24 mouse cellular contexts compared by ENCODE assay signal in genomic region chr4:130085246-130085820, GRCm38 (mm10). TPM values are rescaled to one million over a fixed set of nuclear protein-coding genes. Genes with fewer than 3 reads are reported as not detected.
DNase-seq lines count a peak whose midpoint lies in the region; ATAC-seq and TF ChIP-seq lines count a peak whose summit lies in the region.
"Had no signal": no experiment of that assay in that cellular context is flagged by ENCODE, and none has a peak within 500 bp of the region (broad histone marks: within the 10 kb centered on the region; RNA-seq: fewer than 3 reads in every experiment).

No protein-coding gene starts in this region.

- no peak overlapping the region for H3K4me2 ChIP-seq in intestine, embryonic 16.5 days (ENCODE audit: low read depth, low read length)
- H3K4me2 ChIP-seq in intestine, postnatal 0 days (replicated peaks; ENCODE audit: low read depth) = no peak overlapping the region
- H3K4me2 ChIP-seq: heart, embryonic 12.5 days; hindbrain, embryonic 14.5 days; liver, embryonic 13.5 days; lung, embryonic 15.5 days; midbrain, embryonic 15.5 days; neural tube, embryonic 13.5 days had no signal

- no peak for ATAC-seq in cerebellum, adult (ENCODE audit: insufficient number of reproducible peaks, low FRiP score, low TSS enrichment)
- no peak for ATAC-seq in intestine, embryonic 16.5 days
- no peak for ATAC-seq in intestine, postnatal 0 days
- no peak for ATAC-seq in megakaryocyte-erythroid progenitor cell, adult 5-6 weeks (replicated peaks; ENCODE audit: low FRiP score, low TSS enrichment, poor library complexity, severe bottlenecking)
- ATAC-seq: forebrain, postnatal 0 days; midbrain, embryonic 15.5 days had no signal

- 75% methylated on average over 12 of the region's 12 CpGs for WGBS in intestine, embryonic 16.5 days
- 72% methylated on average over 12 of the region's 12 CpGs for WGBS in intestine, postnatal 0 days

- no peak for TF ChIP-seq CTCF in intestine, postnatal 0 days (IDR thresholded peaks at IDR 0.05; ENCODE audit: low read depth)

- H3K4me1 ChIP-seq in intestine, embryonic 16.5 days (ENCODE audit: control insufficient read depth, insufficient read depth, low read length) = no peaks in the 10 kb centered on the region
- H3K4me1 ChIP-seq in intestine, postnatal 0 days (replicated peaks; ENCODE audit: control insufficient read depth, insufficient read depth, low read length) = no peaks in the 10 kb centered on the region
- H3K4me1 ChIP-seq: liver, embryonic 13.5 days had no signal

- no peaks in the 10 kb centered on the region for H3K9me3 ChIP-seq in intestine, embryonic 16.5 days (ENCODE audit: control insufficient read depth, low read length)
- H3K9me3 ChIP-seq in intestine, postnatal 0 days (ENCODE audit: control insufficient read depth) = no peaks in the 10 kb centered on the region
- H3K9me3 ChIP-seq: embryonic facial prominence, embryonic 10.5 days; heart, embryonic 12.5 days; liver, embryonic 13.5 days; lung, embryonic 15.5 days; megakaryocyte, embryonic 14.5 days; midbrain, embryonic 15.5 days; neural tube, embryonic 13.5 days had no signal

- H3K4me3 ChIP-seq in intestine, embryonic 16.5 days (ENCODE audit: low read length) = no peak overlapping the region
- H3K4me3 ChIP-seq in intestine, postnatal 0 days (ENCODE audit: low read depth, low read length) = no peak overlapping the region
- H3K4me3 ChIP-seq: embryonic facial prominence, embryonic 10.5 days; heart, embryonic 12.5 days; liver, embryonic 13.5 days; lung, embryonic 15.5 days; megakaryocyte, embryonic 14.5 days; midbrain, embryonic 15.5 days; myocyte; neural tube, embryonic 13.5 days had no signal

- H3K9ac ChIP-seq in intestine, embryonic 16.5 days (ENCODE audit: low read depth, low read length) = peak overlapping the region; percentile 10; the same call in 1 of the 2 replicates
- H3K9ac ChIP-seq in intestine, postnatal 0 days (ENCODE audit: low read depth, low read length) = no peak overlapping the region
- H3K9ac ChIP-seq: forebrain, postnatal 0 days; heart, embryonic 12.5 days; hindbrain, embryonic 14.5 days; liver, embryonic 13.5 days; lung, embryonic 15.5 days; midbrain, embryonic 15.5 days; neural tube, embryonic 13.5 days had no signal

- no peaks in the 10 kb centered on the region for H3K27me3 ChIP-seq in intestine, embryonic 16.5 days (replicated peaks; ENCODE audit: control insufficient read depth, insufficient read depth, low read length)
- H3K27me3 ChIP-seq in intestine, postnatal 0 days (replicated peaks; ENCODE audit: control insufficient read depth, insufficient read depth, low read length) = no peaks in the 10 kb centered on the region; the same call in 1 of the 2 replicates

- intact Hi-C loops in left cerebral cortex, postnatal 25 days (cut with DNase I) = loop anchor here (5.0 to 10.0 kb wide), 2 partner anchors 298 to 381 kb away; no protein-coding TSS in a partner anchor

- no peaks in the 10 kb centered on the region for H3K36me3 ChIP-seq in intestine, embryonic 16.5 days (ENCODE audit: control insufficient read depth, insufficient read depth, low read length)
- no peaks in the 10 kb centered on the region for H3K36me3 ChIP-seq in intestine, postnatal 0 days (ENCODE audit: control insufficient read depth, insufficient read depth)
- H3K36me3 ChIP-seq: embryonic facial prominence, embryonic 10.5 days; heart, embryonic 12.5 days; liver, embryonic 13.5 days; lung, embryonic 15.5 days; midbrain, embryonic 15.5 days; neural tube, embryonic 13.5 days had no signal

- DNase-seq in cerebellum, adult 11-12 months = peak; percentile 60
- DNase-seq in brain, adult 2 months (ENCODE audit: low read depth, low spot score) = peak; percentile 54
- DNase-seq in cerebellum, postnatal 36 days = peak; percentile 58 to 60
- no peak for DNase-seq in left cerebral cortex, postnatal 25 days (ENCODE audit: low spot score in 2 of 2)
- DNase-seq: forebrain, postnatal 0 days; kidney, adult 9 months; kidney, postnatal 36 days; left cerebral cortex, postnatal 4 days; liver, embryonic 13.5 days; thymus, postnatal 25 days had no signal

- H3K27ac ChIP-seq in intestine, embryonic 16.5 days (ENCODE audit: low read length) = no peak overlapping the region
- no peak overlapping the region for H3K27ac ChIP-seq in intestine, postnatal 0 days (ENCODE audit: low read depth, low read length)
- H3K27ac ChIP-seq: embryonic facial prominence, embryonic 10.5 days; hindbrain, embryonic 14.5 days; liver, embryonic 13.5 days; lung, embryonic 15.5 days; midbrain, embryonic 15.5 days; neural tube, embryonic 13.5 days had no signal

RNA-seq across cellular contexts. Expression of gene Pef1, which starts 17.0 kb away (rescaled TPM):
- polyA plus RNA-seq in intestine, embryonic 16.5 days (2015; fragmentation: Nextera tagmentation; extraction: Ambion mirVana) = 81.6 and 81.7 TPM in 2 replicates
- polyA plus RNA-seq in intestine, postnatal 0 days (2015; fragmentation: Nextera tagmentation; extraction: Ambion mirVana) = 72.7 and 73.4 TPM in 2 replicates
- 10 to 100 TPM; 65.8 to 66.9 TPM for total RNA-seq in left cerebral cortex, postnatal 25 days (2021)
- 27.0 and 57.4 TPM in 2 replicates for total RNA-seq in megakaryocyte-erythroid progenitor cell, adult 5-6 weeks (2014; fragmentation: Nextera tagmentation)
- total RNA-seq in megakaryocyte-erythroid progenitor cell, adult 5-6 weeks (2017) = 8.8 and 15.2 TPM in 2 replicates

RNA-seq across cellular contexts. Expression of gene Col16a1, which starts 37.7 kb away (rescaled TPM):
- polyA plus RNA-seq in intestine, embryonic 16.5 days (2015; fragmentation: Nextera tagmentation; extraction: Ambion mirVana) = 36.3 and 45.1 TPM in 2 replicates
- polyA plus RNA-seq in intestine, postnatal 0 days (2015; fragmentation: Nextera tagmentation; extraction: Ambion mirVana) = 23.1 and 25.6 TPM in 2 replicates
- 10 to 100 TPM; 15.1 to 15.7 TPM for total RNA-seq in left cerebral cortex, postnatal 25 days (2021)
- total RNA-seq in megakaryocyte-erythroid progenitor cell, adult 5-6 weeks (2014; fragmentation: Nextera tagmentation) = 7.1 TPM in 1 of 2 replicates, not detected in the other
- 0.52 and 9.1 TPM in 2 replicates for total RNA-seq in megakaryocyte-erythroid progenitor cell, adult 5-6 weeks (2017)

RNA-seq across cellular contexts. Expression of gene Hcrtr1, which starts 53.8 kb away (rescaled TPM):
- 0.22 and 0.34 TPM in 2 replicates for polyA plus RNA-seq in intestine, embryonic 16.5 days (2015; fragmentation: Nextera tagmentation; extraction: Ambion mirVana)
- 0.81 and 0.91 TPM in 2 replicates for polyA plus RNA-seq in intestine, postnatal 0 days (2015; fragmentation: Nextera tagmentation; extraction: Ambion mirVana)
- 1 to 10 TPM; 2.2 to 2.7 TPM for total RNA-seq in left cerebral cortex, postnatal 25 days (2021)
- total RNA-seq in megakaryocyte-erythroid progenitor cell, adult 5-6 weeks (2014; fragmentation: Nextera tagmentation) = not detected in 2 replicates
- not detected in 2 replicates for total RNA-seq in megakaryocyte-erythroid progenitor cell, adult 5-6 weeks (2017)
- total RNA-seq: gastrocnemius, postnatal 14 days had no signal
- polyA plus RNA-seq: heart, embryonic 12.5 days; intestine, embryonic 14.5 days; myocyte had no signal

Comparison
In these comparisons a context has a peak if more than half of its experiments do, and no peak if none do; other contexts are left out.
1. DNase-seq: peak in cerebellum, adult 11-12 months (single experiment), brain, adult 2 months (single experiment) and cerebellum, postnatal 36 days (2 of 2); none in left cerebral cortex, postnatal 25 days (0 of 2).